Mouse (Mus musculus) cerebellum, postnatal 25 days (tissue): Measurements from ENCODE around the gene Lyl1.
"Not testable (repeated sequence)": the region's sequence is repeated elsewhere in the genome, so short reads cannot be mapped to it uniquely, and the experiment has no call there.

Experiments used
- DNase-seq, 2 experiments: peaks; one replicate each; pipeline ENCODE4 v3.0.0; 2021; ENCODE audit warnings: mixed read lengths in 2 of 2

The Lyl1 gene

GRCm38 (mm10) chr8:84668731-84669485 is 32.3 kb upstream of the Lyl1 start:
- DNase-seq = no peak

GRCm38 (mm10) chr8:84670295-84671006 is 30.8 kb upstream of the Lyl1 start:
- DNase-seq = not testable (repeated sequence)

GRCm38 (mm10) chr8:84677305-84677704 is 24.0 kb upstream of the Lyl1 start:
- DNase-seq = no peak

- no peak for DNase-seq
These were observed 19.8 kb upstream of the Lyl1 start for GRCm38 (mm10) chr8:84681476-84681875.

GRCm38 (mm10) chr8:84682257-84682656 is 19.0 kb upstream of the Lyl1 start:
- DNase-seq = no peak

GRCm38 (mm10) chr8:84684537-84684936 is 16.7 kb upstream of the Lyl1 start:
- peak in 1 of 2 experiments; percentile 50 for DNase-seq

GRCm38 (mm10) chr8:84686191-84687002 is 14.9 kb upstream of the Lyl1 start, which contains the start of gene Trmt1:
TSS of gene Trmt1 (plus strand) at chr8:84686307.
- peak in 1 of 2 experiments; percentile 58 for DNase-seq

- peak in 1 of 2 experiments; percentile 74 for DNase-seq
These were observed 14.1 kb upstream of the Lyl1 start for GRCm38 (mm10) chr8:84687003-84687704.

- DNase-seq = peak; percentile 91 to 95
These were observed 13.6 kb upstream of the Lyl1 start, which contains the start of gene Nacc1 for GRCm38 (mm10) chr8:84687705-84688100. TSS of gene Nacc1 (minus strand) at chr8:84687862.

- peak; percentile 91 to 93 for DNase-seq
These were observed 12.0 kb upstream of the Lyl1 start for GRCm38 (mm10) chr8:84689091-84689915.

- no peak for DNase-seq
These were observed 7.9 kb upstream of the Lyl1 start for GRCm38 (mm10) chr8:84693332-84693731.

GRCm38 (mm10) chr8:84695140-84695539 is 6.1 kb upstream of the Lyl1 start:
- peak in 1 of 2 experiments; percentile 18 for DNase-seq

- DNase-seq = peak; percentile 60 to 74
These were observed 3.8 kb upstream of the Lyl1 start for GRCm38 (mm10) chr8:84697166-84698130.

GRCm38 (mm10) chr8:84698288-84698687 is 3.0 kb upstream of the Lyl1 start:
- peak in 1 of 2 experiments; percentile 11 for DNase-seq

GRCm38 (mm10) chr8:84698929-84699401 is 2.3 kb upstream of the Lyl1 start:
- DNase-seq = peak; percentile 56 to 57

- DNase-seq = peak; percentile 76 to 81
These were observed 1.4 kb upstream of the Lyl1 start for GRCm38 (mm10) chr8:84699861-84700322.

GRCm38 (mm10) chr8:84700526-84700925 is 731 bp upstream of the Lyl1 start:
- DNase-seq = peak in 1 of 2 experiments; percentile 15

GRCm38 (mm10) chr8:84702561-84702960 is 1.3 kb downstream of the Lyl1 start:
- DNase-seq = peak in 1 of 2 experiments; percentile 15

GRCm38 (mm10) chr8:84702963-84703465 is 1.8 kb downstream of the Lyl1 start:
- DNase-seq = peak; percentile 11 to 17
